In the genomic region with DNA sequence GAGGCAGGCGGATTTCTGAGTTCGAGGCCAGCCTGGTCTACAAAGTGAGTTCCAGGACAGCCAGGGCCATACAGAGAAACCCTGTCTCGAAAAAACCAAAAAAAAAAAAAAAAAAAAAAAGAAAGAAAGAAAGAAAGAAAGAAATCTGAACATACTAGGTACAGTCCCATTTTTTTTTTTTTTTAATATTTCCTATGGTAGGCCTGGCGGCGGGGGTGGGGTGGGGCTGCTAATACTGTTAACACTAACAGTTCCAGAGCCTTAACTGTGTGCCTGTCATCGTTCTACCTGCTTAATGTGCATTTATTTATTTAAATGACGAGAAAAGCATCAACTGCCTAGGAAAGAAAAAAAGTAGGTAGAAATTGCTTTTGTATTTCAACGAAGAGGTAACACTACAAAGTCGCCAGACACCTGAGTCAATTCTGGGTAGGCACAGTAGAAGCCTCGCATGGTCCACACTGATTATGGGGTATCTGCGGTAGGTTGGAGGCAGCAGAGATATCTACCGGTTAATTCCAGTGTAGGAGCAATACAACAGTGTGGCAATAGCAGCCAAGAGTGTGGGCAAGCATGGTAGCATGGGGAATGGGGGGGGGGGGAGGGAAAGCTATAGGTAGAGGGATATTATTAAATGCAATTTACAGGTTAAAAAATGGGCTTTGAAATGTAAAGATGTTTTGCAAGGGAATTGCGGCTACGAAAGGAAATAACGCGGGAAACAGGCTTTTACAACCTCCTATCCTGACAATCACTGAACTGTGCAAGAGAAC, we compare ENCODE assay signal across 8 mouse cellular contexts. TPM values are rescaled to one million over a fixed set of nuclear protein-coding genes. Genes with fewer than 3 reads are reported as not detected.
A peak's percentile ranks its signal among the peaks of the same experiment; 100 is the strongest.
DNase-seq lines count a peak whose midpoint lies in the region; ATAC-seq and TF ChIP-seq lines count a peak whose summit lies in the region.

No protein-coding gene starts in this region.

- H3K4me3 ChIP-seq in layer of hippocampus, adult 2 months: peak overlapping the region; percentile 85
- H3K4me3 ChIP-seq in hindbrain, embryonic 11.5 days (ENCODE audit: low read depth, low read length): peak overlapping the region; percentile 63
- peak overlapping the region; percentile 63 for H3K4me3 ChIP-seq in midbrain, embryonic 11.5 days (ENCODE audit: low read depth, low read length)

- TF ChIP-seq CTCF in layer of hippocampus, adult 2 months (conservative IDR thresholded peaks at IDR 0.05): no peak

- H3K36me3 ChIP-seq in hindbrain, embryonic 11.5 days (ENCODE audit: control insufficient read depth, insufficient read depth, low read length): no peaks in the 10 kb centered on the region
- peaks cover 5% of the 10 kb centered on the region; the same call in 1 of the 2 replicates for H3K36me3 ChIP-seq in midbrain, embryonic 11.5 days (ENCODE audit: control insufficient read depth, insufficient read depth, low read length)

- ATAC-seq in hindbrain, embryonic 11.5 days (ENCODE audit: low FRiP score): no peak
- 0 out of 2 replicates have a peak, but pooled peaks have one; percentile 28 for ATAC-seq in midbrain, embryonic 11.5 days (ENCODE audit: low FRiP score)
- no peak for ATAC-seq in monocyte, adult 5-6 weeks (replicated peaks; ENCODE audit: insufficient number of reproducible peaks, low FRiP score, low TSS enrichment, poor library complexity, severe bottlenecking)

- 0 out of 2 replicates have a peak, but pooled peaks cover 2% of the 10 kb centered on the region for H3K4me1 ChIP-seq in hindbrain, embryonic 11.5 days (replicated peaks; ENCODE audit: control insufficient read depth, insufficient read depth, low read length)
- peaks cover 5% of the 10 kb centered on the region; the same call in 1 of the 2 replicates for H3K4me1 ChIP-seq in midbrain, embryonic 11.5 days (ENCODE audit: control insufficient read depth, insufficient read depth, low read length)

- peak overlapping the region; percentile 69 for H3K9ac ChIP-seq in hindbrain, embryonic 11.5 days (ENCODE audit: low read depth, low read length)
- peak overlapping the region; percentile 82 for H3K9ac ChIP-seq in midbrain, embryonic 11.5 days (ENCODE audit: low read length)

- no peak for DNase-seq in layer of hippocampus, adult 2 months (ENCODE audit: low spot score in 2 of 2)
- no peak for DNase-seq in layer of hippocampus, postnatal 10 days (ENCODE audit: low spot score in 2 of 2)
- DNase-seq in cerebellum, adult 8-10 months: peak; percentile 34
- DNase-seq in hindbrain, embryonic 11.5 days (ENCODE audit: low spot score): no peak
- DNase-seq in midbrain, embryonic 11.5 days (ENCODE audit: low spot score, missing footprints): peak; percentile 89
- no peak for DNase-seq in adrenal gland, adult 18-20 months (ENCODE audit: low spot score in 2 of 2)
- no peak for DNase-seq in embryo, embryonic 9.5 days (ENCODE audit: extremely low spot score)

- no peaks in the 10 kb centered on the region for H3K9me3 ChIP-seq in hindbrain, embryonic 11.5 days (ENCODE audit: control insufficient read depth, low read length)
- H3K9me3 ChIP-seq in midbrain, embryonic 11.5 days (ENCODE audit: control insufficient read depth, low read length): no peaks in the 10 kb centered on the region

- H3K27me3 ChIP-seq in hindbrain, embryonic 11.5 days (ENCODE audit: control insufficient read depth, insufficient read depth, low read length): no peaks in the 10 kb centered on the region
- H3K27me3 ChIP-seq in midbrain, embryonic 11.5 days (ENCODE audit: control insufficient read depth, insufficient read depth, low read length): no peaks in the 10 kb centered on the region

- 52% methylated on average over 15 of the region's 16 CpGs for WGBS in hindbrain, embryonic 11.5 days
- 48% methylated on average over 15 of the region's 16 CpGs for WGBS in midbrain, embryonic 11.5 days

- peak overlapping the region; percentile 99 for H3K27ac ChIP-seq in layer of hippocampus, adult 2 months
- H3K27ac ChIP-seq in hindbrain, embryonic 11.5 days (ENCODE audit: low read depth, low read length): peak overlapping the region; percentile 95
- H3K27ac ChIP-seq in midbrain, embryonic 11.5 days (ENCODE audit: low read depth, low read length): peak overlapping the region; percentile 94; the same call in 1 of the 2 replicates

- peak overlapping the region; percentile 69 for H3K4me2 ChIP-seq in hindbrain, embryonic 11.5 days (replicated peaks; ENCODE audit: low read depth, low read length)
- peak overlapping the region; percentile 60 for H3K4me2 ChIP-seq in midbrain, embryonic 11.5 days

RNA-seq across cellular contexts. Expression of a gene that starts 1.0 kb away (rescaled TPM):
- 10 to 100 TPM; 23.8 to 28.6 TPM for total RNA-seq in layer of hippocampus, adult 2 months (2021)
- total RNA-seq in layer of hippocampus, postnatal 10 days (2021): 10 to 100 TPM; 21.9 to 23.8 TPM
- 28.4 and 32.2 TPM in 2 replicates for polyA plus RNA-seq in hindbrain, embryonic 11.5 days (2014; fragmentation: Nextera tagmentation; extraction: Ambion mirVana)
- 26.3 and 27.2 TPM in 2 replicates for polyA plus RNA-seq in midbrain, embryonic 11.5 days (2014; fragmentation: Nextera tagmentation; extraction: Ambion mirVana)
- total RNA-seq in monocyte, adult 5-6 weeks (2017): 13.7 to 16.8 TPM (median 16.1 TPM) in 3 replicates
- total RNA-seq in adrenal gland, adult 18-20 months (2021): 10 to 100 TPM; 16.4 to 27.2 TPM

RNA-seq across cellular contexts. Expression of a gene that starts 14.8 kb away (rescaled TPM):
- total RNA-seq in layer of hippocampus, adult 2 months (2021): 100 to 1,000 TPM; 105 to 115 TPM
- 100 to 1,000 TPM; 117 to 118 TPM for total RNA-seq in layer of hippocampus, postnatal 10 days (2021)
- polyA plus RNA-seq in hindbrain, embryonic 11.5 days (2014; fragmentation: Nextera tagmentation; extraction: Ambion mirVana): 434 and 533 TPM in 2 replicates
- 559 and 584 TPM in 2 replicates for polyA plus RNA-seq in midbrain, embryonic 11.5 days (2014; fragmentation: Nextera tagmentation; extraction: Ambion mirVana)
- total RNA-seq in monocyte, adult 5-6 weeks (2017): 70.0 to 110 TPM (median 79.4 TPM) in 3 replicates
- total RNA-seq in adrenal gland, adult 18-20 months (2021): 100 to 1,000 TPM; 297 to 351 TPM

RNA-seq across cellular contexts. Expression of a gene that starts 24.6 kb away (rescaled TPM):
- total RNA-seq in layer of hippocampus, adult 2 months (2021): 10 to 100 TPM; 18.4 to 20.3 TPM
- 1 to 10 TPM; 5.2 to 5.3 TPM for total RNA-seq in layer of hippocampus, postnatal 10 days (2021)
- 2.4 and 3.1 TPM in 2 replicates for polyA plus RNA-seq in hindbrain, embryonic 11.5 days (2014; fragmentation: Nextera tagmentation; extraction: Ambion mirVana)
- 2.2 and 2.7 TPM in 2 replicates for polyA plus RNA-seq in midbrain, embryonic 11.5 days (2014; fragmentation: Nextera tagmentation; extraction: Ambion mirVana)
- total RNA-seq in monocyte, adult 5-6 weeks (2017): not detected in 3 replicates
- 1 to 10 TPM; 2.0 to 2.7 TPM for total RNA-seq in adrenal gland, adult 18-20 months (2021)

RNA-seq across cellular contexts. Expression of a gene that starts 48.4 kb away (rescaled TPM):
- not detected for total RNA-seq in layer of hippocampus, adult 2 months (2021)
- 1 to 10 TPM in 1 of 2 experiments, not detected in 1; 1.3 TPM for total RNA-seq in layer of hippocampus, postnatal 10 days (2021)
- polyA plus RNA-seq in hindbrain, embryonic 11.5 days (2014; fragmentation: Nextera tagmentation; extraction: Ambion mirVana): not detected in 2 replicates
- not detected in 2 replicates for polyA plus RNA-seq in midbrain, embryonic 11.5 days (2014; fragmentation: Nextera tagmentation; extraction: Ambion mirVana)
- not detected in 3 replicates for total RNA-seq in monocyte, adult 5-6 weeks (2017)
- total RNA-seq in adrenal gland, adult 18-20 months (2021): not detected

RNA-seq across cellular contexts. Expression of a gene that starts 48.4 kb away (rescaled TPM):
- total RNA-seq in layer of hippocampus, adult 2 months (2021): 1 to 10 TPM; 1.3 to 1.5 TPM
- total RNA-seq in layer of hippocampus, postnatal 10 days (2021): not detected
- polyA plus RNA-seq in hindbrain, embryonic 11.5 days (2014; fragmentation: Nextera tagmentation; extraction: Ambion mirVana): 0.40 and 0.42 TPM in 2 replicates
- polyA plus RNA-seq in midbrain, embryonic 11.5 days (2014; fragmentation: Nextera tagmentation; extraction: Ambion mirVana): 0.25 and 0.44 TPM in 2 replicates
- total RNA-seq in monocyte, adult 5-6 weeks (2017): not detected in 3 replicates
- not detected for total RNA-seq in adrenal gland, adult 18-20 months (2021)

Comparison
In these comparisons a context has a peak if more than half of its experiments do, and no peak if none do; other contexts are left out.
1. DNase-seq: peak in cerebellum, adult 8-10 months (single experiment) and midbrain, embryonic 11.5 days (single experiment); none in layer of hippocampus, adult 2 months (0 of 2), layer of hippocampus, postnatal 10 days (0 of 2), hindbrain, embryonic 11.5 days (single experiment), adrenal gland, adult 18-20 months (0 of 2) and embryo, embryonic 9.5 days (single experiment).
2. Peak in every context shown above with its lines, with median percentiles within 50 percentile points of each other: H3K27ac ChIP-seq and H3K4me3 ChIP-seq.